Mouse (Mus musculus) liver, embryonic 16.5 days (tissue): ENCODE results near the gene Eif3l. TPM values are rescaled to one million over a fixed set of nuclear protein-coding genes. Genes with fewer than 3 reads are reported as not detected.

Experiments
- ATAC-seq: fragments of 200-750 bp; cut with Nextera tagmentation; 2 replicates; pipeline ENCODE4 v1.8.0; 2017; ENCODE audit warnings: low read depth, mild to moderate bottlenecking, moderate number of reproducible peaks, moderate library complexity
- H3K27ac ChIP-seq: fragments of 300-500 bp; sonication (generic); 2 replicates; pipeline ENCODE4 v1.5.1; 2014; ENCODE audit warnings: mild to moderate bottlenecking, low read length
- H3K27me3 ChIP-seq: fragments of 300-500 bp; sonication (generic); 2 replicates; pipeline ENCODE4 v1.6.1; 2014; ENCODE audit warnings: low read depth, low read length, mixed read lengths; ENCODE audit not compliant: control insufficient read depth, insufficient read depth
- H3K36me3 ChIP-seq: fragments of 300-500 bp; sonication (generic); 2 replicates; pipeline ENCODE4 v1.6.1; 2014; ENCODE audit warnings: mild to moderate bottlenecking; ENCODE audit not compliant: control insufficient read depth, insufficient read depth
- H3K4me1 ChIP-seq: fragments of 300-500 bp; sonication (generic); 2 replicates; pipeline ENCODE4 v1.6.1; 2014; ENCODE audit warnings: low read depth, low read length, mixed read lengths; ENCODE audit not compliant: control insufficient read depth
- H3K4me2 ChIP-seq: fragments of 300-500 bp; sonication (generic); 2 replicates; pipeline ENCODE4 v1.6.1; 2014; ENCODE audit warnings: low read depth, low read length, mixed read lengths
- H3K4me3 ChIP-seq: fragments of 300-500 bp; sonication (generic); 2 replicates; pipeline ENCODE4 v1.5.1; 2014; ENCODE audit warnings: low read depth, mild to moderate bottlenecking, low read length
- H3K9ac ChIP-seq: fragments of 300-500 bp; sonication (generic); 2 replicates; pipeline ENCODE4 v1.6.1; 2014; ENCODE audit warnings: low read depth, low read length
- H3K9me3 ChIP-seq: fragments of 300-500 bp; sonication (generic); replicated peaks from 2 replicates; pipeline ENCODE4 v1.6.1; 2016; ENCODE audit warnings: low read length; ENCODE audit not compliant: control insufficient read depth
- WGBS: fragments of 180-500 bp; shearing (Covaris S2); extraction: QIAGEN DNeasy Blood & Tissue Kit; methylation state at CpG from one replicate; pipeline ENCODE4 v1.1.7; 2014; ENCODE audit not compliant: insufficient replicate concordance; 5-methylcytosine and 5-hydroxymethylcytosine counted together
- polyA plus RNA-seq: library from polyadenylated mRNA; unstranded; fragments of >200 nt; fragmentation: Nextera tagmentation; extraction: Ambion mirVana; gene quantifications from 2 replicates; pipeline ENCODE4 v1.2.1, GENCODE M21; 2015

Eif3l gene
- polyA plus RNA-seq, 1 experiment from 2014 or later, result 107 TPM

DNA sequence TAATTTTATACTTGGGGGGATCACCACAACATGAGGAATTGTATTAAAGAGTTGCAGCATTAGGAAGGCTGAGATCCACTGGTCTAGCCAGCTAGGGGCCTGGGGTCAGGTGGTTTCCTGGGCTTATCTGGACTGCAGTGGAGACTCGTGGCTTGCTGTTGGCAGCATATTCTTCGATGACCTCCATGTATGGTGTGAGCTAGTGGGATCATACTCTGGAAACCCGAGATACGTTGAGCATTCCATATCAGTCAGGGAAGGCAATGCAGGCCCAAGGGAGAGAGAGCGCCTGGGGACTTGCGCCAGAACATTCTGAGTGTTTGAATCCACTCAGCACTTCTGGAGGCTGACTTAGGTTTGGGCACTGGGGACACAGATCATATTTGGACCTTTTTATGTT, 48.8 kb downstream of the Eif3l start:
- Histone ChIP-seq H3K4me3 (no peak overlapping the region), H3K9ac (no peak overlapping the region), H3K36me3 (peaks cover 9% of the 10 kb centered on the region), H3K9me3 (no peaks in the 10 kb centered on the region), H3K27me3 (no peaks in the 10 kb centered on the region), H3K4me2 (no peak overlapping the region), H3K27ac (no peak overlapping the region), H3K4me1 (no peaks in the 10 kb centered on the region)
- no peak for ATAC-seq
- WGBS, result 61% methylated on average over 6 of the region's 6 CpGs

- H3K36me3 ChIP-seq, result peaks cover 9% of the 10 kb centered on the region
- H3K4me3 ChIP-seq, result no peak overlapping the region
Measured at GRCm38 (mm10) chr15:79124331-79124875, 49.4 kb downstream of the Eif3l start.

GRCm38 (mm10) chr15:79126217-79126932, 51.4 kb downstream of the Eif3l start:
- H3K4me1 ChIP-seq, result no peaks in the 10 kb centered on the region
- peaks cover 9% of the 10 kb centered on the region for H3K36me3 ChIP-seq
- H3K27ac ChIP-seq, result no peak overlapping the region
- H3K4me2 ChIP-seq, result no peak overlapping the region
- no peaks in the 10 kb centered on the region for H3K27me3 ChIP-seq
- ATAC-seq, result no peak
- H3K9me3 ChIP-seq, result no peaks in the 10 kb centered on the region
- H3K4me3 ChIP-seq, result no peak overlapping the region
- H3K9ac ChIP-seq, result no peak overlapping the region
- WGBS, result 63% methylated on average over 13 of the region's 13 CpGs

More at GRCm38 (mm10) chr15:79124331-79124875, 49.4 kb downstream of the Eif3l start:
- Histone ChIP-seq H3K27me3 (no peaks in the 10 kb centered on the region), H3K9me3 (no peaks in the 10 kb centered on the region), H3K9ac (no peak overlapping the region), H3K4me2 (no peak overlapping the region), H3K4me1 (no peaks in the 10 kb centered on the region), H3K27ac (no peak overlapping the region)
- no peak for ATAC-seq
- 71% methylated on average over 10 of the region's 10 CpGs for WGBS

DNA sequence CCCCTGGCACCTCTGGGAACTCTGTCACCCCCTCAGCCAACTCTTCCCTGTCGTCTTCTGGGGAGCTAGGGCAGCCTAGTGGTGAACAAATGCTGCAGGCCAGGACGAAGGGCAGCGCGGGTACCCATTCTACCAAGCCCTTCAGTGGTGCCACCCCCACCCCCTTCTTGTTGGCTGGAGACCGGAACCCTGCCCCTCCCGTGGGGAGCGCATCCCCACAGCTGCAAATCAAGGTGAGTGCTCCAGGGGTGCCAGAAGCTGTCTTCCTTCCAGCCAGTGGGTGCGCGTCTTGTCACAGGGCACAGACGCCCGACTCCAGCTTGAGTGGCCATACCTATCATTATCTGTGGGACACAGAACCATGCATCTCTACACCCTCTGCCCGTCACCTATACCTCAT, 52.1 kb downstream of the Eif3l start:
- Histone ChIP-seq H3K36me3 (peaks cover 9% of the 10 kb centered on the region), H3K9ac (no peak overlapping the region), H3K4me3 (no peak overlapping the region), H3K4me1 (no peaks in the 10 kb centered on the region), H3K4me2 (no peak overlapping the region), H3K27me3 (no peaks in the 10 kb centered on the region), H3K9me3 (no peaks in the 10 kb centered on the region), H3K27ac (no peak overlapping the region)
- no peak for ATAC-seq
- WGBS, result 81% methylated on average over 12 of the region's 12 CpGs

- 84% methylated on average over 5 of the region's 5 CpGs for WGBS
- no peaks in the 10 kb centered on the region for H3K4me1 ChIP-seq
- no peaks in the 10 kb centered on the region for H3K27me3 ChIP-seq
- no peak overlapping the region for H3K27ac ChIP-seq
- no peaks in the 10 kb centered on the region for H3K9me3 ChIP-seq
- peaks cover 9% of the 10 kb centered on the region for H3K36me3 ChIP-seq
- no peak overlapping the region for H3K4me2 ChIP-seq
- no peak overlapping the region for H3K4me3 ChIP-seq
- ATAC-seq, result no peak
- no peak overlapping the region for H3K9ac ChIP-seq
Measured at GRCm38 (mm10) chr15:79128208-79128607, 53.2 kb downstream of the Eif3l start.

DNA sequence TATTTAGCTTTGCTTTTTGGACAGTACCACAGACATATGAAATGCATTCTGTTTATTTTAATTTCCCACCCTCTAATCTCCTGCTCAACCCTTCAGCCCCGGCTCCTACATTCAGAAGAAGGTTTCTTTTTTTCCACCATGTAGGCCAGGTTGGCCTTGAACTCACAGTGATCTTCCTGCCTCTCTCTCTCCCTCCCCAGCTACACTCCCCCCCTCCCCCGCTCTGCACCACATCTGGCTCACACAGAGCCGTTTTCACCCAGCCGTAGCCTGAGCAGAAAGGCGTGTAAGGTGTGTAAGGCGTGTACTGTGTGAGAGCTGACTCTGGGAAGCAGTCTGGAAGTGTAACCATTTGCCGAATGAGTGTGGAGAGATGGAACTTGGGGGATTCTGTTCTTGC, 54.3 kb downstream of the Eif3l start:
- no peaks in the 10 kb centered on the region for H3K9me3 ChIP-seq
- H3K27ac ChIP-seq, result no peak overlapping the region
- no peak overlapping the region for H3K4me3 ChIP-seq
- 67% methylated on average over 7 of the region's 7 CpGs for WGBS
- H3K27me3 ChIP-seq, result no peaks in the 10 kb centered on the region
- no peak overlapping the region for H3K9ac ChIP-seq
- no peak overlapping the region for H3K4me2 ChIP-seq
- H3K36me3 ChIP-seq, result peaks cover 9% of the 10 kb centered on the region
- ATAC-seq, result no peak
- no peaks in the 10 kb centered on the region for H3K4me1 ChIP-seq

DNA sequence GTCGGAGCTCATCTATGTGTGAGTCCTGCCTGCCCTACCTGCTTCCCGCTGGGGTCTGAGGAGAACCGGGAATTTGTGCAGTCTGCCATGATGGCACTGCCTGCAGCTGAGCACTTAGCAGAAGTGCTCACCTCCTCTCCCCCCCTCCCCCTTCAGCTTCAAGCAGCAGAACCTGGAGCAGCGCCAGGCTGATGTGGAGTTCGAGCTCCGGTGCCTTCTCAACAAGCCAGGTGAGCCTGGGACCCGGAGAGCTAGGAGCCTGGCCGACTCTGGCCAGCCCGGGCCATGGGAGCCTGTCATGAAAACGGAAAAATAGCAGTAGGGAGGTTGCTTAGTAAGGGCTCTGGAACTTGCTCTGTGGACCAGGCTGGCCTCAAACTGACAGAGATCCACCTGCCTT, 55.8 kb downstream of the Eif3l start:
- Histone ChIP-seq H3K4me3 (no peak overlapping the region), H3K27me3 (no peaks in the 10 kb centered on the region), H3K36me3 (peaks cover 9% of the 10 kb centered on the region), H3K9me3 (no peaks in the 10 kb centered on the region), H3K9ac (no peak overlapping the region), H3K4me1 (no peaks in the 10 kb centered on the region), H3K27ac (no peak overlapping the region), H3K4me2 (no peak overlapping the region)
- ATAC-seq, result no peak
- WGBS, result 82% methylated on average over 10 of the region's 10 CpGs

GRCm38 (mm10) chr15:79131442-79131841, 56.5 kb downstream of the Eif3l start:
- Histone ChIP-seq H3K27ac (no peak overlapping the region), H3K36me3 (peaks cover 9% of the 10 kb centered on the region), H3K9me3 (no peaks in the 10 kb centered on the region), H3K9ac (no peak overlapping the region), H3K4me1 (no peaks in the 10 kb centered on the region), H3K4me2 (no peak overlapping the region), H3K4me3 (no peak overlapping the region), H3K27me3 (no peaks in the 10 kb centered on the region)
- ATAC-seq, result no peak
- 71% methylated on average over 7 of the region's 7 CpGs for WGBS

- no peak overlapping the region for H3K4me2 ChIP-seq
- H3K9ac ChIP-seq, result no peak overlapping the region
- H3K4me3 ChIP-seq, result no peak overlapping the region
- no peaks in the 10 kb centered on the region for H3K4me1 ChIP-seq
- no peaks in the 10 kb centered on the region for H3K27me3 ChIP-seq
- H3K9me3 ChIP-seq, result no peaks in the 10 kb centered on the region
- ATAC-seq, result no peak
- H3K27ac ChIP-seq, result no peak overlapping the region
- H3K36me3 ChIP-seq, result no peaks in the 10 kb centered on the region; the same call in 1 of the 2 replicates
- 70% methylated on average over 6 of the region's 6 CpGs for WGBS
Measured at GRCm38 (mm10) chr15:79133191-79133661, 58.2 kb downstream of the Eif3l start.
